Mouse (Mus musculus): Measurements from ENCODE around the gene Esam. TPM values are rescaled to one million over a fixed set of nuclear protein-coding genes. Genes with fewer than 3 reads are reported as not detected.

The Esam gene
- polyA plus RNA-seq (2012; rRNA removed), result 17.7 and 18.0 TPM in 2 replicates

GRCm38 (mm10) chr9:37527396-37528224 lies at the start of gene Esam:
Esam (plus strand) TSS chr9:37528078.

GRCm38 (mm10) chr9:37488611-37489396 lies 39.1 kb upstream of the Esam start, which contains the start of gene Msantd2:
Msantd2 (plus strand) TSS chr9:37489319.

GRCm38 (mm10) chr9:37539170-37540025 lies 11.5 kb downstream of the Esam start, which contains the start of gene Vsig2:
Vsig2 (plus strand) TSS chr9:37539255.

DNA sequence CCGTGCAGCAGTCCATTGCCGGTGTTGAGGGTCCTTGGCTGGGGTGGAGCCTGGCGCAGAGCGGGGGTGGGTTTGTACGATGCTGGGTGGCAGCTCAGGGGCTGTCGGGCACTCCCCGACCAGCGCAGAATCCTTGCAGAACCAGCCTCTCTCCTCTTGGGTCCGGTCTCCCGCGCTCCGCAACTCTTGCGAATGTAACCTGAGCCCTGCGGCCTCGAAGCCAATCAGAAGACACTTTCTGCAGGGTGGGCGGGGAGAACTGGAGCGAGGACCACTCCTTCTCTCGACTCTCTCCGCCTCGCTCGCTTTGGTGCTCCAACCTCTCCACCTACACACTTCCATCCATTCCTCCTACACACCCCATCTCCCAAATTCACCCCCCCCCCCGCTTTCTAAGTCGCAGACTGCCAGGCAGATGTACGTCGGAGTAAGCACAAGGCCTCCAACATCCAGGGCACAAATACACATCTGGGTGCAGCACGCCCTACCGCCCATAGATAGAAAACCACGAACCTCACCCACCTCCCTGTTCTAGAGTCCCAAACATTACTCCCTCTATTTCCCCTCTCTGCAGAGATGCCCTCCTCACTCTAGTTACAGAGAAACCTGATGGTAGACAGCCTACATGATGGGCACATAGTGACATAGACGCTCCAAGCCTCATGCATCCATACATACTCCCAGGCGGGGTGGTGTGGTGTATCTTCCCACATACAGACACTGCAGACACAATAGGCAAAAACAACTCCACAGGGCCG lies 24.8 kb downstream of the Esam start, which contains the start of gene Nrgn:
Nrgn (minus strand) TSS at position 369 of the 758 bp plus-strand sequence.

DNA sequence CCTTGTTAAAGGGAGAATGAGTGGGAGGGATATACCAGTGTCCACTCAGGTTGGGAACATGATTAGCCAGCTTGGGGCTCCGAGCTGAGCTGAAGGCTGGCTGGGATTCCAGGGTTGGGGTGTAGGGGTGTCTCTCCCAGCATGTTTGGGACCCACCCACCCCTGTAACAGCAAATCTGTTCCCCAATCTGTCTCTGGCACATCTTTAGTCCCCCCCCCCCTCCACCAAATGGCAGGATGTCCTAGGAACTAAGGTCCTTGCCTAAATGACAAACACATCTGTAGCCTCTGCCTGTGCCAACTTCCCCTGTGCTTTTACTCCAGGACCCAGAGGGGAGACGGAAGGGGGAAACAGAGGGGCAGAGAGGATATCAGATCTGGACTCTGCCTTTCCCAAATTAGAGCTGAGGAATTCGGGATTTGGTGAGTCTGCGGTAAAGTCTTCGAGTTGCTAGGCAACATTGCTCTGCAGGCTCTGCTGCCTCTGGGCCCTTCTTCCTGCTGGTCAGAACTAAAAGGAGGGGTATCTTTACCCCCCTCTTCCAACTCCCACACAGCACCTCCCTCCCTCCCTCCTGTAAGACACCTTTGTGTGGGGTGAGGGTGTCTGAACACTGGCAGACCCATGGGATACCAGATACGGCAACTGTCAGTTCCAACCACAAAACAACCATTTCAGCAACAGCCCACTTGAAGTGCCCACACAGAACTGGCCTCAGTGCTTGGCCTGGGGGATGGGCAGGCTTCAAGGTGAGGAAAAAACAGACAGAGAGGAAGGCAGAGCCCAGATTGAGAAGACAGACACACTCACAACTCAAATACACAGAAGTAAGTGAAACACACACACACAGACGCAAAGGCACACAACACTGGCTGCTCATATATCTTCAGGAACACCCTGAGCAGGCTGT lies 27.2 kb downstream of the Esam start, which contains the start of gene Siae:
Siae (plus strand) TSS at position 861 of the 911 bp plus-strand sequence.

Other genes with a start within 250 kb of the Esam start
- gene Ccdc15, start 179.6 kb upstream of the Esam start, polyA plus RNA-seq (2012; rRNA removed), result 1.1 and 1.5 TPM in 2 replicates
- 1.2 and 1.6 TPM in 2 replicates for gene Hepacam, start 160.7 kb upstream of the Esam start, polyA plus RNA-seq (2012; rRNA removed)
- gene Robo4, start 126.2 kb upstream of the Esam start, polyA plus RNA-seq (2012; rRNA removed), result 10.1 and 10.7 TPM in 2 replicates
- 0.36 and 0.94 TPM in 2 replicates for gene Robo3, start 94.8 kb upstream of the Esam start, polyA plus RNA-seq (2012; rRNA removed)
- gene Msantd2, start 38.8 kb upstream of the Esam start, polyA plus RNA-seq (2012; rRNA removed), result 18.0 and 19.3 TPM in 2 replicates
- gene Vsig2, start 11.2 kb downstream of the Esam start, polyA plus RNA-seq (2012; rRNA removed), result 21.1 and 23.2 TPM in 2 replicates
- gene Nrgn, start 24.8 kb downstream of the Esam start, polyA plus RNA-seq (2012; rRNA removed), result 3.7 and 5.8 TPM in 2 replicates
- gene Siae, start 27.6 kb downstream of the Esam start, polyA plus RNA-seq (2012; rRNA removed), result 5.5 and 5.8 TPM in 2 replicates
- gene Spa17, start 85.6 kb downstream of the Esam start, polyA plus RNA-seq (2012; rRNA removed), result 0.37 TPM in 1 of 2 replicates, not detected in the other
- gene Tbrg1, start 129.2 kb downstream of the Esam start, polyA plus RNA-seq (2012; rRNA removed), result 52.3 and 57.9 TPM in 2 replicates
- not detected in 2 replicates for gene Panx3, start 141.2 kb downstream of the Esam start, polyA plus RNA-seq (2012; rRNA removed)
- gene Olfr160, start 188.2 kb downstream of the Esam start, polyA plus RNA-seq (2012; rRNA removed), result not detected in 2 replicates
- not detected in 2 replicates for gene Olfr874, start 217.0 kb downstream of the Esam start, polyA plus RNA-seq (2012; rRNA removed)
- gene Olfr875, start 243.8 kb downstream of the Esam start, polyA plus RNA-seq (2012; rRNA removed), result not detected in 2 replicates